8 mouse cellular contexts compared by ENCODE assay signal in genomic region chr9:106170556-106171345, GRCm38 (mm10). TPM values are rescaled to one million over a fixed set of nuclear protein-coding genes. Genes with fewer than 3 reads are reported as not detected.
DNase-seq lines count a peak whose midpoint lies in the region; ATAC-seq and TF ChIP-seq lines count a peak whose summit lies in the region.

Gene Wdr82, plus strand, starts transcription at chr9:106170928.

- no peaks in the 10 kb centered on the region for H3K9me3 ChIP-seq in embryonic facial prominence, embryonic 13.5 days
- H3K9me3 ChIP-seq in limb, embryonic 14.5 days (ENCODE audit: control insufficient read depth, low read length): no peaks in the 10 kb centered on the region
- H3K9me3 ChIP-seq in midbrain, postnatal 0 days (ENCODE audit: low read length): no peaks in the 10 kb centered on the region

- H3K4me3 ChIP-seq in embryonic facial prominence, embryonic 13.5 days: peak within 1 kb of the TSS; percentile 96
- peak within 1 kb of the TSS; percentile 86 for H3K4me3 ChIP-seq in heart, adult 2 months
- H3K4me3 ChIP-seq in limb, embryonic 14.5 days (replicated peaks; ENCODE audit: low read length): peak within 1 kb of the TSS; percentile 76
- H3K4me3 ChIP-seq in midbrain, postnatal 0 days (ENCODE audit: low read depth, low read length): peak within 1 kb of the TSS; percentile 98

- intact Hi-C loops in heart, adult 2 months (cut with DNase I): loop anchor here (1.0 to 10.0 kb wide), 5 partner anchors 11 to 264 kb away; partner anchors contain the start of genes Acy1, Poc1a and Ppm1m

- peak within 1 kb of the TSS; percentile 96 for H3K9ac ChIP-seq in embryonic facial prominence, embryonic 13.5 days
- H3K9ac ChIP-seq in heart, adult 2 months (ENCODE audit: low read depth, low read length): peak within 1 kb of the TSS; percentile 97
- H3K9ac ChIP-seq in limb, embryonic 14.5 days (ENCODE audit: low read depth, low read length, severe bottlenecking): peak within 1 kb of the TSS; percentile 90
- H3K9ac ChIP-seq in midbrain, postnatal 0 days (replicated peaks; ENCODE audit: low read length, poor library complexity, severe bottlenecking): peak within 1 kb of the TSS; percentile 96

- DNase-seq in 3134 (ENCODE audit: extremely low read depth, insufficient read length, low spot score): peak; percentile 94
- peak; percentile 92 to 96 for DNase-seq in adrenal gland, postnatal 36 days
- peak; percentile 91 to 93 for DNase-seq in heart, adult 2 months
- peak; percentile 87 for DNase-seq in kidney, adult 9 months
- peak; percentile 86 for DNase-seq in limb, embryonic 14.5 days (ENCODE audit: low spot score)
- DNase-seq in midbrain, postnatal 0 days (ENCODE audit: low spot score): peak; percentile 91
- peak; percentile 79 to 80 for DNase-seq in spleen, postnatal 14 days (ENCODE audit: low spot score in 2 of 2)

- H3K27ac ChIP-seq in embryonic facial prominence, embryonic 13.5 days: peak within 1 kb of the TSS; percentile 97
- H3K27ac ChIP-seq in heart, adult 2 months: peak within 1 kb of the TSS; percentile 95
- peak within 1 kb of the TSS; percentile 96 for H3K27ac ChIP-seq in limb, embryonic 14.5 days (replicated peaks; ENCODE audit: low read depth, low read length)
- peak within 1 kb of the TSS; percentile 98 for H3K27ac ChIP-seq in midbrain, postnatal 0 days (ENCODE audit: low read depth, low read length)

- peaks cover 35% of the 10 kb centered on the region for H3K4me1 ChIP-seq in embryonic facial prominence, embryonic 13.5 days
- peaks cover 11% of the 10 kb centered on the region for H3K4me1 ChIP-seq in heart, adult 2 months (ENCODE audit: control insufficient read depth, insufficient read depth, low read length)
- H3K4me1 ChIP-seq in limb, embryonic 14.5 days (ENCODE audit: control insufficient read depth, insufficient read depth, low read length): peaks cover 20% of the 10 kb centered on the region
- peaks cover 23% of the 10 kb centered on the region for H3K4me1 ChIP-seq in midbrain, postnatal 0 days (ENCODE audit: insufficient read depth, low read length)

- WGBS in embryonic facial prominence, embryonic 13.5 days: under 1% methylated on average over 74 of the region's 81 CpGs
- whole genome bisulfite sequencing in heart, adult 2 months: 1% methylated on average over 80 of the region's 81 CpGs
- WGBS in limb, embryonic 14.5 days: under 1% methylated on average over 69 of the region's 81 CpGs
- WGBS in midbrain, postnatal 0 days: under 1% methylated on average over 77 of the region's 81 CpGs

- no peak for TF ChIP-seq CTCF in heart, adult 2 months (IDR thresholded peaks at IDR 0.05)
- TF ChIP-seq CTCF in midbrain, postnatal 0 days (IDR thresholded peaks at IDR 0.05): no peak

- ATAC-seq in embryonic facial prominence, embryonic 13.5 days (ENCODE audit: insufficient number of reproducible peaks, insufficient read depth, low FRiP score, low TSS enrichment, low read depth): peak; percentile 91
- peak; percentile 94 for ATAC-seq in limb, embryonic 14.5 days (ENCODE audit: low FRiP score, low read depth)
- ATAC-seq in midbrain, postnatal 0 days (ENCODE audit: low FRiP score): peak; percentile 92

- no peaks in the 10 kb centered on the region for H3K27me3 ChIP-seq in embryonic facial prominence, embryonic 13.5 days
- no peaks in the 10 kb centered on the region for H3K27me3 ChIP-seq in heart, adult 2 months (ENCODE audit: control insufficient read depth, insufficient read depth, low read length)
- no peaks in the 10 kb centered on the region for H3K27me3 ChIP-seq in limb, embryonic 14.5 days (ENCODE audit: control insufficient read depth, insufficient read depth, low read length)
- H3K27me3 ChIP-seq in midbrain, postnatal 0 days (ENCODE audit: insufficient read depth, low read length): no peaks in the 10 kb centered on the region

- TF ChIP-seq POLR2A in heart, adult 2 months (IDR thresholded peaks at IDR 0.05; ENCODE audit: insufficient read depth, low read depth, low read length): peak; percentile 90
- TF ChIP-seq POLR2A in limb, embryonic 14.5 days (IDR thresholded peaks at IDR 0.05; ENCODE audit: borderline replicate concordance, extremely low read depth, insufficient read depth, insufficient read length): peak; percentile 94; the same call in 1 of the 2 replicates

- peak within 1 kb of the TSS; percentile 77 for H3K4me2 ChIP-seq in embryonic facial prominence, embryonic 13.5 days
- H3K4me2 ChIP-seq in limb, embryonic 14.5 days (replicated peaks; ENCODE audit: low read depth, low read length, severe bottlenecking): peak within 1 kb of the TSS; percentile 73
- peak within 1 kb of the TSS; percentile 72 for H3K4me2 ChIP-seq in midbrain, postnatal 0 days (ENCODE audit: low read depth, low read length, poor library complexity, severe bottlenecking)

- TF ChIP-seq EP300 in heart, adult 2 months (IDR thresholded peaks at IDR 0.05; ENCODE audit: insufficient read depth, low read depth, low read length): 0 out of 2 replicates have a peak, but pooled peaks have one; percentile 10

- 0 out of 2 replicates have a peak, but pooled peaks cover 4% of the 10 kb centered on the region for H3K36me3 ChIP-seq in embryonic facial prominence, embryonic 13.5 days
- peaks cover 24% of the 10 kb centered on the region for H3K36me3 ChIP-seq in heart, adult 2 months (ENCODE audit: control insufficient read depth, insufficient read depth, low read length)
- H3K36me3 ChIP-seq in limb, embryonic 14.5 days (ENCODE audit: control insufficient read depth, insufficient read depth, low read length): no peaks in the 10 kb centered on the region
- H3K36me3 ChIP-seq in midbrain, postnatal 0 days (ENCODE audit: insufficient read depth, low read length): no peaks in the 10 kb centered on the region

- H3K79me2 ChIP-seq in heart, adult 2 months (replicated peaks; ENCODE audit: control insufficient read depth, insufficient read depth, low read length): peaks cover 3% of the 10 kb centered on the region; the same call in 1 of the 2 replicates

RNA-seq across cellular contexts. Expression of gene Wdr82, which starts in this region (rescaled TPM):
- 10 to 100 TPM; 74.4 to 81.3 TPM for total RNA-seq in adrenal gland, postnatal 36 days (2021)
- polyA plus RNA-seq in embryonic facial prominence, embryonic 13.5 days (2015; fragmentation: Nextera tagmentation; extraction: Ambion mirVana): 28.4 and 30.3 TPM in 2 replicates
- 10 to 100 TPM; 35.1 to 37.0 TPM for total RNA-seq in heart, adult 2 months (2021)
- polyA plus RNA-seq in heart, adult 2 months (2012; rRNA removed): 30.5 and 61.6 TPM in 2 replicates
- polyA plus RNA-seq in limb, embryonic 14.5 days (2012; rRNA removed): 104 and 122 TPM in 2 replicates
- polyA plus RNA-seq in limb, embryonic 14.5 days (2014; fragmentation: Nextera tagmentation; extraction: Ambion mirVana): 30.2 and 32.5 TPM in 2 replicates
- total RNA-seq in midbrain, postnatal 0 days (2014; rRNA removed): 245 and 261 TPM in 2 replicates
- polyA plus RNA-seq in midbrain, postnatal 0 days (2015; fragmentation: Nextera tagmentation; extraction: Ambion mirVana): 30.6 and 31.7 TPM in 2 replicates

Comparison
In these comparisons a context has a peak if more than half of its experiments do, and no peak if none do; other contexts are left out.
1. Peak in every context shown above with its lines: DNase-seq, ATAC-seq, H3K4me3 ChIP-seq and H3K27ac ChIP-seq.